Comparison of ENCODE assay signal across 8 mouse cellular contexts in the genomic region with DNA sequence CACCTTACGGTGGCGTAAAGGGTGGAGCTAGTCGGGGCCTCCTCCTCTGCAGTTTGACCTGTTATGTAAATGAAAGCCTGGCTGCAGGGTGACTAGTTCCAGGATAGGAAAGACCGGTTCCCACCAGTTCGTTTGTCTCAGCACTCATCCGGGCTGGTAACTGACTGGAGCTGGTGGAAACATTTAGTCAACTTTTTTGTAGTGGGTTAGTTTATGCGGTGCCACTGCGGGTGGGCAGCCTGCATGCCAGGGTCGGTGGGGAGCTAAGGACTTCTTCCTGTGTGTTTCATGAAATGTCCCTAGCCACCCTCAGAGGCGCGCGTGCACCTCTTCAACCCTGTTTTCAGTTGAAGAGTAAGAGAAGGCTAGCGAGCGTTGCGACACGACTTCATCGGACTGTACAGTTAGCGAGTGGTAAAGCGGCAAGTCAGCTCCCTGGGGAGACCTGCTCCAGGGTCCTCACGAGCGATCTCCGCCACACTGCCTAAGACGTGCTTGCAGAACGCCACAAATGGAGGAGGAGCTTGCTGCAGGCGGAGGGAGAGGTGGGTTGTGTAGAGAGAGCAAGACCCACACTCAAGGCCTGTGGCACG.
DNase-seq lines count a peak whose midpoint lies in the region; ATAC-seq and TF ChIP-seq lines count a peak whose summit lies in the region.

No protein-coding gene starts in this region.

- TF ChIP-seq CTCF in ES-Bruce4 (IDR thresholded peaks at IDR 0.05; ENCODE audit: low read depth, low read length) = no peak
- TF ChIP-seq CTCF in liver, embryonic 14.5 days (IDR thresholded peaks at IDR 0.05; ENCODE audit: low read depth) = no peak
- no peak for TF ChIP-seq CTCF in gastrocnemius, adult 2 months (IDR thresholded peaks at IDR 0.05)

- intact Hi-C loops in gastrocnemius, adult 2 months (cut with DNase I) = no loop called here

- peak; percentile 94 for TF ChIP-seq EP300 in ES-Bruce4 (IDR thresholded peaks at IDR 0.05; ENCODE audit: insufficient read depth, low read depth, low read length)
- no peak for TF ChIP-seq EP300 in liver, embryonic 14.5 days (IDR thresholded peaks at IDR 0.05; ENCODE audit: low read depth)

- peaks cover 6% of the 10 kb centered on the region for H3K4me1 ChIP-seq in ES-Bruce4 (ENCODE audit: control insufficient read depth, insufficient read depth, low read length)
- H3K4me1 ChIP-seq in embryonic facial prominence, embryonic 10.5 days = peaks cover 11% of the 10 kb centered on the region
- H3K4me1 ChIP-seq in intestine, embryonic 16.5 days (ENCODE audit: control insufficient read depth, insufficient read depth, low read length) = peaks cover 7% of the 10 kb centered on the region
- H3K4me1 ChIP-seq in liver, embryonic 14.5 days (replicated peaks; ENCODE audit: control insufficient read depth in 2 of 2, insufficient read depth in 2 of 2, low read length in 1 of 2) = peaks cover 0 to 10% of the 10 kb centered on the region in 2 experiments; a peak in 2 of 4 replicates
- peaks cover 14% of the 10 kb centered on the region for H3K4me1 ChIP-seq in neural tube, embryonic 13.5 days (replicated peaks)

- 6% methylated on average over 26 of the region's 26 CpGs for WGBS in embryonic facial prominence, embryonic 10.5 days
- WGBS in intestine, embryonic 16.5 days = 10% methylated on average over 26 of the region's 26 CpGs
- 18% methylated on average over 26 of the region's 26 CpGs for WGBS in liver, embryonic 14.5 days (ENCODE audit: insufficient replicate concordance)
- WGBS in neural tube, embryonic 13.5 days = 7% methylated on average over 26 of the region's 26 CpGs

- H3K4me3 ChIP-seq in ES-Bruce4 (ENCODE audit: low read depth, low read length) = peak overlapping the region; percentile 62
- peak overlapping the region; percentile 49 for H3K4me3 ChIP-seq in embryonic facial prominence, embryonic 10.5 days
- peak overlapping the region; percentile 41 for H3K4me3 ChIP-seq in intestine, embryonic 16.5 days (ENCODE audit: low read length)
- peak overlapping the region in 1 of 2 experiments; percentile 7; a peak in 1 of 4 replicates for H3K4me3 ChIP-seq in liver, embryonic 14.5 days (ENCODE audit: insufficient read depth in 1 of 2, low read depth in 2 of 2, low read length in 2 of 2)
- peak overlapping the region; percentile 28 for H3K4me3 ChIP-seq in neural tube, embryonic 13.5 days
- H3K4me3 ChIP-seq in gastrocnemius, adult 2 months = no peak overlapping the region

- H3K27me3 ChIP-seq in ES-Bruce4 (ENCODE audit: control insufficient read depth, insufficient read depth, low read length, poor library complexity, severe bottlenecking) = no peaks in the 10 kb centered on the region
- peaks cover 54% of the 10 kb centered on the region for H3K27me3 ChIP-seq in embryonic facial prominence, embryonic 10.5 days (replicated peaks; ENCODE audit: low read depth, poor library complexity, severe bottlenecking)
- H3K27me3 ChIP-seq in intestine, embryonic 16.5 days (replicated peaks; ENCODE audit: control insufficient read depth, insufficient read depth, low read length) = no peaks in the 10 kb centered on the region
- H3K27me3 ChIP-seq in liver, embryonic 14.5 days (ENCODE audit: control insufficient read depth, insufficient read depth, low read length) = no peaks in the 10 kb centered on the region
- H3K27me3 ChIP-seq in neural tube, embryonic 13.5 days = peaks cover 15% of the 10 kb centered on the region; the same call in 1 of the 2 replicates

- no peaks in the 10 kb centered on the region for H3K9me3 ChIP-seq in ES-Bruce4 (replicated peaks; ENCODE audit: control insufficient read depth, insufficient read depth, low read length, poor library complexity, severe bottlenecking)
- no peaks in the 10 kb centered on the region for H3K9me3 ChIP-seq in embryonic facial prominence, embryonic 10.5 days
- no peaks in the 10 kb centered on the region for H3K9me3 ChIP-seq in intestine, embryonic 16.5 days (ENCODE audit: control insufficient read depth, low read length)
- H3K9me3 ChIP-seq in liver, embryonic 14.5 days (ENCODE audit: control insufficient read depth, low read length) = no peaks in the 10 kb centered on the region
- H3K9me3 ChIP-seq in neural tube, embryonic 13.5 days = no peaks in the 10 kb centered on the region

- H3K4me2 ChIP-seq in intestine, embryonic 16.5 days (ENCODE audit: low read depth, low read length) = peak overlapping the region; percentile 70
- H3K4me2 ChIP-seq in liver, embryonic 14.5 days (ENCODE audit: low read depth) = peak overlapping the region; percentile 52
- H3K4me2 ChIP-seq in neural tube, embryonic 13.5 days = peak overlapping the region; percentile 58

- H3K9ac ChIP-seq in ES-Bruce4 (ENCODE audit: low read depth, poor library complexity, severe bottlenecking) = peak overlapping the region; percentile 44
- peak overlapping the region; percentile 68 for H3K9ac ChIP-seq in intestine, embryonic 16.5 days (ENCODE audit: low read depth, low read length)
- H3K9ac ChIP-seq in liver, embryonic 14.5 days (replicated peaks) = no peak overlapping the region
- H3K9ac ChIP-seq in neural tube, embryonic 13.5 days = peak overlapping the region; percentile 47; the same call in 1 of the 2 replicates

- no peaks in the 10 kb centered on the region for H3K36me3 ChIP-seq in ES-Bruce4 (ENCODE audit: control insufficient read depth, insufficient read depth, low read length, poor library complexity, severe bottlenecking)
- H3K36me3 ChIP-seq in embryonic facial prominence, embryonic 10.5 days (replicated peaks) = no peaks in the 10 kb centered on the region
- H3K36me3 ChIP-seq in intestine, embryonic 16.5 days (ENCODE audit: control insufficient read depth, insufficient read depth, low read length) = no peaks in the 10 kb centered on the region
- H3K36me3 ChIP-seq in liver, embryonic 14.5 days (replicated peaks; ENCODE audit: control insufficient read depth, insufficient read depth, low read depth) = no peaks in the 10 kb centered on the region
- H3K36me3 ChIP-seq in neural tube, embryonic 13.5 days = no peaks in the 10 kb centered on the region

- peak; percentile 89 for ATAC-seq in intestine, embryonic 16.5 days
- ATAC-seq in liver, embryonic 14.5 days (ENCODE audit: insufficient read depth) = peak; percentile 48; the same call in 1 of the 2 replicates
- ATAC-seq in neural tube, embryonic 13.5 days (ENCODE audit: low read depth) = peak; percentile 60; the same call in 1 of the 2 replicates
- no peak for ATAC-seq in cerebellum, adult (ENCODE audit: insufficient number of reproducible peaks, low FRiP score, low TSS enrichment)

- H3K27ac ChIP-seq in ES-Bruce4 (ENCODE audit: insufficient read depth, low read length) = peak overlapping the region; percentile 96
- peak overlapping the region; percentile 54; the same call in 1 of the 2 replicates for H3K27ac ChIP-seq in embryonic facial prominence, embryonic 10.5 days (replicated peaks)
- H3K27ac ChIP-seq in intestine, embryonic 16.5 days (ENCODE audit: low read length) = no peak overlapping the region
- H3K27ac ChIP-seq in liver, embryonic 14.5 days = no peak overlapping the region
- H3K27ac ChIP-seq in neural tube, embryonic 13.5 days (replicated peaks) = no peak overlapping the region
- H3K27ac ChIP-seq in gastrocnemius, adult 2 months = no peak overlapping the region

- TF ChIP-seq POLR2A in ES-Bruce4 (IDR thresholded peaks at IDR 0.05; ENCODE audit: insufficient read depth, low read length) = peak; percentile 60

- peak; percentile 39 for DNase-seq in embryonic facial prominence, embryonic 10.5 days (ENCODE audit: low spot score)
- no peak for DNase-seq in liver, embryonic 14.5 days (ENCODE audit: low read depth in 3 of 3, low spot score in 3 of 3)
- DNase-seq in left cerebral cortex, adult 18-20 months (ENCODE audit: low spot score in 2 of 2) = no peak
- DNase-seq in gastrocnemius, adult 2 months = no peak

Comparison
In these comparisons a context has a peak if more than half of its experiments do, and no peak if none do; other contexts are left out.
1. H3K27ac ChIP-seq: peak in ES-Bruce4 (single experiment) and embryonic facial prominence, embryonic 10.5 days (single experiment); none in intestine, embryonic 16.5 days (single experiment), liver, embryonic 14.5 days (single experiment), neural tube, embryonic 13.5 days (single experiment) and gastrocnemius, adult 2 months (single experiment).
2. Peak in every context shown above with its lines, with median percentiles within 50 percentile points of each other: H3K4me2 ChIP-seq.